Mouse (Mus musculus): ENCODE measurements around the gene Myadml2. TPM values are rescaled to one million over a fixed set of nuclear protein-coding genes. Genes with fewer than 3 reads are reported as not detected.
A peak's percentile ranks its signal among the peaks of the same experiment; 100 is the strongest.

The Myadml2 gene
- total RNA-seq, 4 experiments from 2014 or later, result 112 to 153 (median 132) TPM

DNA sequence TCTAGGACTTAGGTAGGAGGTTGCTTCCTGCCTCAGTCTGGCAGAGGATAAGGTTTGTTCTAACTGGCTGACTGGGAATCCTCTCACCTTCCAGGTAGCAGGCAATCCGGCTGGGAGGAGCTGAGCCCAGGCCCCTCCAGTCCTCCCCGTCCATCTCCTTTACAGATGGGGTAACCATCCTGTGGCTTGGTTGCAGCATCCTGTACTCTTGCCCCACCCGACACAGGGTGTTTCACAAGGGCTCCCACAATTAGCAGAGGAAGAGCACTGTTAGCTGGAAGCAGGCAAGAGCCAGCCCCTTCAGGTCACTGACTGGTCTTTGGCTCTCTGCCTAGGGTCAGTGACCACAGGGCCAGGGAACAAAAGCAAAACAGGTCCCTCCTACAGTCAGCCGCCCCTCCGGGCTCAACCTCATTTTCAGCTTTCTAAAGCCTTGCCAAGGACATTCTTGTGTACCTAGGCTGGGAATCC lies 17.5 kb downstream of the Myadml2 start:
- DNase-seq (ENCODE audit: low spot score in 2 of 2), result no peak

DNA sequence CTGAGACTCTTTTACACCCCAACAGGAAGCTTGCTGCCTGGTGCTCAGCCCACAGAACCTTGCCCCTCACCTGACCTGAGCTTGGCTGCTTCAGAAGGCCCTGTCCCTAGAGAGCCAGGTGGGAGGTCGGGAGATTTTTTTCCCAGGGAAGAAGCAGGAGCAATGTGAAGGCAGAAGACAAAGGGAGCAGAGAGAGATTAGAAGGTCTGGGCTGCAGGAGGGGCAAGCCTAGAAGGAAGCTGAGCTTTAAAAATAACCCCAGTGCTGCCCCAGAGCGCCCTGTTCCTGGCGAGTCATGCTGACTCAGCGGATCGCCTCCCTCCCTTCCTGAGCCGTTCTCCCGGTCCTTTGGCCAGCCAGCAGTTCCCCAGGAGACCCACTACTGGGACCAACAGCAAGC lies 18.0 kb downstream of the Myadml2 start:
- peak; percentile 57 to 71 for DNase-seq (ENCODE audit: low spot score in 2 of 2)

GRCm38 (mm10) chr11:120629341-120629730 lies 18.6 kb downstream of the Myadml2 start:
- DNase-seq (ENCODE audit: low spot score in 2 of 2), result peak in 1 of 2 experiments; percentile 54

DNA sequence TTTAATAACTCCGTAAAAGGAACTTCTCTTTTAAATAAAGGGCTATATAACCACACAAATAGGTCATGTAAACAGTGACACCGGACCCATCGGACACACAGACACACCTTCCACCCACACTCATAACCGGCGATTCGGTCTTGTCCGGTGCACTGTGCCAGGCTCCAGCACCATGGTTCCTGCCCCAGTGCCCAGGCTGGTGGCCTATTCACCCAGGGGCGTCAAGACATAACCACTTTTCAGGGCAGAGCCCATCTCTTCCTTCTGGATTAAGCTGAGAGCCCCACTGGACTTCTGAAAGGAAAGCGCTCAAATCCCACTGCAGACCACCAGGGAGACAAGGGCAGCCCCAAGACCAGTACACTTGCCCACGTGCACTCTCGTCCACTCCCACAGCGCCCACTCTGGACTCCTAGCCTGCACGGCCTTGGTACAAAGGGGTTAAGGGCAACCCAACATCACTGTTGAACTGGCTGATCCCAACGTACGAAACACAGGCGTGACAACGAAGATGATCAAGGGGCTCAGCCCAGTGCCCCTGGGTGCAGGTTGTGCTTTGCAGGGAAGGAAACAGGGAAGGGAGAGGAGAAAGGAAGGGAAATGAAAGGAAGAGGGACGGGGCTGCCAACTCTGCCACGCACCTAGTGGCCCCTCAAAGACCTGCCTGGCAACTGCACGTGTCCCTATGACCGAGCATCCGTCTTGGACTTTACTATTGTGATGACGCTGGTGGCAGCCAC lies 19.2 kb downstream of the Myadml2 start:
- no peak for DNase-seq (ENCODE audit: low spot score in 2 of 2)

- no peak for DNase-seq (ENCODE audit: low spot score in 2 of 2)
These were observed 20.3 kb downstream of the Myadml2 start for GRCm38 (mm10) chr11:120627468-120628300.

GRCm38 (mm10) chr11:120626785-120627467 lies 21.0 kb downstream of the Myadml2 start:
- no peak for DNase-seq (ENCODE audit: low spot score in 2 of 2)

- DNase-seq (ENCODE audit: low spot score in 2 of 2), result no peak
These were observed 22.7 kb downstream of the Myadml2 start, which contains the start of gene Sirt7 for GRCm38 (mm10) chr11:120625152-120625775. Gene Sirt7 (minus strand): TSS chr11:120625240.

- DNase-seq (ENCODE audit: low spot score in 2 of 2), result peak; percentile 66 to 81
These were observed 23.3 kb downstream of the Myadml2 start for GRCm38 (mm10) chr11:120624680-120625111.

GRCm38 (mm10) chr11:120623961-120624679 lies 23.8 kb downstream of the Myadml2 start:
- DNase-seq (ENCODE audit: low spot score in 2 of 2), result peak in 1 of 2 experiments; percentile 46

DNA sequence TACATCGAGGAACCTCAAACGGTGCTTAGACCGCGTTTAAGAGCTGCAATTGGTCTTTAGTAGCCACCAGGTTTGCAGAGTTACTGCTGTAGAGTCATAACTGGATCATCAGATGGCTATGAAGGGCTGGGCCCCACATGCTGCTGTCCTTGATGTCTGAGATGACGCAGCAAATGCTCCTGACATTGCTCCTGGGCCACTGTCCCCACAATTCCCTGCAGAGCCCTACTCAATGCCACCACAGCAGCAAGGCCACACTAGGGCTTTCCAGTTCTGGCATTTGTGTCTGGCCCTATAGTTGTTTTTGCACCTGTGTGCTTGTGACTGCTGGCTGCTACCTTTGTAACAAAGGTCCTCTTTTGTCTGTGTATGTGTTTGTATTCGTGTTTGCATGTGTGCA lies 25.2 kb downstream of the Myadml2 start:
- DNase-seq (ENCODE audit: low spot score in 2 of 2), result no peak

DNA sequence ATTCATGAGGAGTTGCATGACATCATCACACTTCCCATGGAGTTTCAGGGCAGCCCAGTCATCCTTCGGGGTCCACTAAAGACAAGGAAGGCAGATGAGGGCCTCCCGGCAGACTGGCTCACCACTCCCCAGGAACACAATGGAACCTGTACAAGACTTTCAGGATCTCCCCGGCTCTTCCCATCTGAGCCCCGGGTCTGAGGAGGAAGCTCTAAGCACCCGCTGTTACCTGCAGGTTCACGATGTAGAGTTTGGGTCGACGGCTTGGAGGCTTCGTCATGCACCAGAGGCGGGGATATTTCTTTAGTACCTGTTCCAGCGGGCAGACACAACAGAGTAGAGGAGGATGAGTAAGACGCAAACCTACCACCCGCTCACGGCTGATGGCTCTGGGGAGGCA lies 27.8 kb downstream of the Myadml2 start:
- no peak for DNase-seq (ENCODE audit: low spot score in 2 of 2)

GRCm38 (mm10) chr11:120618619-120619535 lies 29.1 kb downstream of the Myadml2 start:
- no peak for DNase-seq (ENCODE audit: low spot score in 2 of 2)

GRCm38 (mm10) chr11:120617519-120618112 lies 30.3 kb downstream of the Myadml2 start, which contains the start of gene Pcyt2:
Gene Pcyt2 (minus strand): TSS chr11:120617936.
- peak; percentile 89 to 93 for DNase-seq (ENCODE audit: low spot score in 2 of 2)

- no peak for DNase-seq (ENCODE audit: low spot score in 2 of 2)
These were observed 31.2 kb downstream of the Myadml2 start for GRCm38 (mm10) chr11:120616617-120617294.

DNA sequence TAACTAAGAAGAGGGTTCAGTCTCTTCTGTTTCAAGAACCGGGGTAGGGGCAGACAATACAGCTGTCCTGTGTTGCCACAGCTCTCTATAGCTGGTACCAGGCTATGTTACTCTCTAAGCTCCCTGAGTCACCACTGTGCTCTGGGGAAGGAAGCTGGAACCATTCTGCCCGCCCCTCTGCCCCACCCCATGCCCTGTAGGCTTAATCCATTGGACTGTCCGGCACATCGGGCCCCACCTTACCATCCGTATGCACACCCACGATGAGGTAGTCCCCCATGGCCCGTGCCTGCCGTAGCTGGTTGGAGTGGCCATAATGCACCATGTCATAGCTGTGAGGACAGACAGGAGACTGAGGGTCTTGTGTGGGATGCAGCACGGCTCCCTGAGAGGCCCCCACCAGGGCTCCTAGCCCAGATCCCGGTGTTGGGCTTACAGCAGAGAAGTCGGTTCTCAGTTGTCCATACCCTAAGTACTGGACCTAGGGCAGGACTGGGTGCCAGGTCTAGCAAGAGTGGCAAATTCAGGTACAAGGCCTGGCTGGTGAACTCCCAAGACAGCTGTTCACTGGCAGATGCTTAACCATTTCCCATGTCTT lies 32.3 kb downstream of the Myadml2 start:
- no peak for DNase-seq (ENCODE audit: low spot score in 2 of 2)

DNA sequence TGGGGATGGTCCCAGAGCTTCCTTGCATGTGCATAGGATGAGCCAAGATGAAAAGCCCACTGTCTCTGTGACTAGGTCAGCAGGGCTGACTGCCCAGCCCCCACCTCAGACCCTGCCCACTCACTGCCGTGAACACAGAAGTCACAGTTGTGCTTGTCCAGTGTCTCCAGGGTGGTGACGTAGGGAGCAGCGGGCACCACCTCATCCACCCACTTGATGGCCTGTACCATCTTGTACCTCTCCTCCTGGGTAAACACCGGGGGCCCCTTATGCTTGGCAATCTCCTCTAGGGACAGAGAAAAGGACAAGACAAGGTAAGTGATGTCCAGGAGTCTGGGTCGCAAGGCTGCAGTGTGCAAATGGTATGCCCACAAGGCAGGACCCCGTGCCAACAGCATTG lies 32.8 kb downstream of the Myadml2 start:
- no peak for DNase-seq (ENCODE audit: low spot score in 2 of 2)

- DNase-seq (ENCODE audit: low spot score in 2 of 2), result no peak
These were observed 34.0 kb downstream of the Myadml2 start for GRCm38 (mm10) chr11:120613976-120614375.

GRCm38 (mm10) chr11:120613481-120613972 lies 34.4 kb downstream of the Myadml2 start:
- DNase-seq (ENCODE audit: low spot score in 2 of 2), result no peak

Measured in gastrocnemius, adult 8-10 months (tissue).